Mouse (Mus musculus): ENCODE data around the gene Mb21d2. TPM values are rescaled to one million over a fixed set of nuclear protein-coding genes. Genes with fewer than 3 reads are reported as not detected.

Mb21d2 gene
- polyA plus RNA-seq, 1 experiment from 2014 or later, result 3.1 TPM

- ATAC-seq (no peak), DNase-seq (no peak)
- TF ChIP-seq EP300 (IDR thresholded peaks at IDR 0.05; ENCODE audit: low read depth) (no peak), CTCF (IDR thresholded peaks at IDR 0.05; ENCODE audit: low read depth) (no peak)
Observed at GRCm38 (mm10) chr16:28894872-28895271, 34.6 kb downstream of the Mb21d2 start.

GRCm38 (mm10) chr16:28893266-28893665, 36.2 kb downstream of the Mb21d2 start:
- TF ChIP-seq EP300 (IDR thresholded peaks at IDR 0.05; ENCODE audit: low read depth) (no peak), CTCF (IDR thresholded peaks at IDR 0.05; ENCODE audit: low read depth) (no peak)
- ATAC-seq (no peak), DNase-seq (no peak)
- H3K36me3 ChIP-seq (replicated peaks; ENCODE audit: insufficient read depth, low read length), result no peaks in the 10 kb centered on the region
- WGBS (ENCODE audit: insufficient replicate concordance), result 38% methylated on average over 5 of the region's 5 CpGs
- H3K9ac ChIP-seq (replicated peaks), result no peak overlapping the region
- H3K9me3 ChIP-seq (ENCODE audit: low read length), result no peaks in the 10 kb centered on the region
- H3K4me3 ChIP-seq (ENCODE audit: low read depth, low read length), result no peak overlapping the region
- no peak overlapping the region for H3K27ac ChIP-seq (ENCODE audit: low read depth)
- H3K27me3 ChIP-seq (ENCODE audit: insufficient read depth, low read length), result no peaks in the 10 kb centered on the region
- H3K4me2 ChIP-seq (ENCODE audit: low read depth, low read length), result no peak overlapping the region
- H3K4me1 ChIP-seq (ENCODE audit: insufficient read depth), result no peaks in the 10 kb centered on the region

More at GRCm38 (mm10) chr16:28894872-28895271, 34.6 kb downstream of the Mb21d2 start:
- Histone ChIP-seq H3K36me3 (replicated peaks; ENCODE audit: insufficient read depth, low read length) (no peaks in the 10 kb centered on the region), H3K27me3 (ENCODE audit: insufficient read depth, low read length) (no peaks in the 10 kb centered on the region), H3K4me1 (ENCODE audit: insufficient read depth) (no peaks in the 10 kb centered on the region), H3K4me3 (ENCODE audit: low read depth, low read length) (no peak overlapping the region), H3K9ac (replicated peaks) (no peak overlapping the region), H3K9me3 (ENCODE audit: low read length) (no peaks in the 10 kb centered on the region), H3K4me2 (ENCODE audit: low read depth, low read length) (no peak overlapping the region), H3K27ac (ENCODE audit: low read depth) (no peak overlapping the region)
- WGBS (ENCODE audit: insufficient replicate concordance), result 73% methylated on average over 6 of the region's 6 CpGs

DNA sequence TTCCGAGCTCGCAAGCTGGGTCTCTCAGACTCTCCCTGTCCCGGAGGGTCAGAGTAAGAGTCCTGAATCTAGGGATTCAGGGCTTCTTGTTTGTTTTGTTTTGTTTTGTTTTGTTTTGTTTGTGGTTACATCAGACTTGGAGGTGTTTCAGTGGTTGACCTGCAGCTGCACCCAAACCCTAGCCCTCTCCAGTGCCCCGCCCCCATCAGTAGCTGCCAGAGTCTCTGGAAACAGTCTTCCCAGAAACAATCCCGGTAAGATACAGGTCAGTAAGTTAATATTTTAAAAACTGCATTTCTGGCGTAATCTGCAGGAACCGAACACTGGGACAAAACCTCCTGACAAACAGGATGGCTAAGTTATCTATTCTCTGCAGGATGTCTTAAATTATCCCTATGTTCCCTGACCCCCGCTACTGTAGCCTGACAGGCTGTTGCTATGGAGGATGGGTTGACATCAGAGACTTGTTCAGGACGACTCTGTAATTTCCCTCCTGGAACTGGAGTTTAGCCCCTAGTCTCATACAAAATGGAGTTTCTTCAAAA, 43.2 kb downstream of the Mb21d2 start:
- Histone ChIP-seq H3K36me3 (replicated peaks; ENCODE audit: insufficient read depth, low read length) (no peaks in the 10 kb centered on the region), H3K4me1 (ENCODE audit: insufficient read depth) (peaks cover 18% of the 10 kb centered on the region), H3K27ac (ENCODE audit: low read depth) (peak overlapping the region; percentile 49; the same call in 1 of the 2 replicates), H3K27me3 (ENCODE audit: insufficient read depth, low read length) (no peaks in the 10 kb centered on the region), H3K9me3 (ENCODE audit: low read length) (no peaks in the 10 kb centered on the region), H3K9ac (replicated peaks) (no peak overlapping the region), H3K4me3 (ENCODE audit: low read depth, low read length) (no peak overlapping the region), H3K4me2 (ENCODE audit: low read depth, low read length) (no peak overlapping the region)
- peak; percentile 47 for ATAC-seq
- WGBS (ENCODE audit: insufficient replicate concordance), result 71% methylated on average over 9 of the region's 9 CpGs
- TF ChIP-seq CTCF (IDR thresholded peaks at IDR 0.05; ENCODE audit: low read depth), result no peak
- TF ChIP-seq EP300 (IDR thresholded peaks at IDR 0.05; ENCODE audit: low read depth), result peak; percentile 42; the same call in 1 of the 2 replicates
- peak; percentile 33 for DNase-seq

- no peak overlapping the region for H3K9ac ChIP-seq (replicated peaks)
- ATAC-seq (no peak), DNase-seq (no peak)
- 79% methylated on average over 8 of the region's 8 CpGs for WGBS (ENCODE audit: insufficient replicate concordance)
- H3K9me3 ChIP-seq (ENCODE audit: low read length), result no peaks in the 10 kb centered on the region
- no peak for TF ChIP-seq EP300 (IDR thresholded peaks at IDR 0.05; ENCODE audit: low read depth)
- TF ChIP-seq CTCF (IDR thresholded peaks at IDR 0.05; ENCODE audit: low read depth), result no peak
- H3K4me2 ChIP-seq (ENCODE audit: low read depth, low read length), result no peak overlapping the region
- H3K27me3 ChIP-seq (ENCODE audit: insufficient read depth, low read length), result no peaks in the 10 kb centered on the region
- no peak overlapping the region for H3K4me3 ChIP-seq (ENCODE audit: low read depth, low read length)
- peaks cover 22% of the 10 kb centered on the region for H3K4me1 ChIP-seq (ENCODE audit: insufficient read depth)
- H3K27ac ChIP-seq (ENCODE audit: low read depth), result no peak overlapping the region
- no peaks in the 10 kb centered on the region for H3K36me3 ChIP-seq (replicated peaks; ENCODE audit: insufficient read depth, low read length)
Observed at GRCm38 (mm10) chr16:28885474-28885873, 44.0 kb downstream of the Mb21d2 start.

GRCm38 (mm10) chr16:28884661-28885060, 44.8 kb downstream of the Mb21d2 start:
- no peak for DNase-seq
- Histone ChIP-seq H3K36me3 (replicated peaks; ENCODE audit: insufficient read depth, low read length) (no peaks in the 10 kb centered on the region), H3K9ac (replicated peaks) (no peak overlapping the region), H3K27me3 (ENCODE audit: insufficient read depth, low read length) (no peaks in the 10 kb centered on the region), H3K4me3 (ENCODE audit: low read depth, low read length) (no peak overlapping the region), H3K4me2 (ENCODE audit: low read depth, low read length) (no peak overlapping the region), H3K9me3 (ENCODE audit: low read length) (no peaks in the 10 kb centered on the region), H3K4me1 (ENCODE audit: insufficient read depth) (peaks cover 28% of the 10 kb centered on the region), H3K27ac (ENCODE audit: low read depth) (no peak overlapping the region)
- TF ChIP-seq EP300 (IDR thresholded peaks at IDR 0.05; ENCODE audit: low read depth), result no peak
- no peak for TF ChIP-seq CTCF (IDR thresholded peaks at IDR 0.05; ENCODE audit: low read depth)
- no peak for ATAC-seq
- WGBS (ENCODE audit: insufficient replicate concordance), result 85% methylated on average over 5 of the region's 5 CpGs

GRCm38 (mm10) chr16:28883649-28884048, 45.8 kb downstream of the Mb21d2 start:
- TF ChIP-seq EP300 (IDR thresholded peaks at IDR 0.05; ENCODE audit: low read depth), result no peak
- no peak for TF ChIP-seq CTCF (IDR thresholded peaks at IDR 0.05; ENCODE audit: low read depth)
- H3K4me3 ChIP-seq (ENCODE audit: low read depth, low read length), result no peak overlapping the region
- no peak for ATAC-seq

More at GRCm38 (mm10) chr16:28883649-28884048, 45.8 kb downstream of the Mb21d2 start:
- H3K27ac ChIP-seq (ENCODE audit: low read depth), result no peak overlapping the region
- H3K4me1 ChIP-seq (ENCODE audit: insufficient read depth), result peaks cover 33% of the 10 kb centered on the region
- H3K36me3 ChIP-seq (replicated peaks; ENCODE audit: insufficient read depth, low read length), result no peaks in the 10 kb centered on the region
- H3K9me3 ChIP-seq (ENCODE audit: low read length), result no peaks in the 10 kb centered on the region
- H3K9ac ChIP-seq (replicated peaks), result no peak overlapping the region
- H3K4me2 ChIP-seq (ENCODE audit: low read depth, low read length), result no peak overlapping the region
- WGBS (ENCODE audit: insufficient replicate concordance), result 71% methylated on average over 8 of the region's 8 CpGs
- no peak for DNase-seq
- no peaks in the 10 kb centered on the region for H3K27me3 ChIP-seq (ENCODE audit: insufficient read depth, low read length)

Measured in liver, postnatal 0 days (tissue).